Mouse (Mus musculus) heart, adult 2 months (tissue): ENCODE results near the gene Cacybp. TPM values are rescaled to one million over a fixed set of nuclear protein-coding genes. Genes with fewer than 3 reads are reported as not detected.

Experiments
- DNase-seq, 2 experiments: peaks; one replicate each; pipeline ENCODE4 v3.0.0; 2021
- H3K27ac ChIP-seq: fragments of 200-600 bp; 2 replicates; pipeline ENCODE4 v1.8.1; 2022
- H3K27me3 ChIP-seq: fragments of 200-500 bp; 2 replicates; pipeline ENCODE4 v1.6.1; 2012; ENCODE audit warnings: mild to moderate bottlenecking, low read length, inconsistent platforms, mixed read lengths; ENCODE audit not compliant: control insufficient read depth, insufficient read depth
- H3K36me3 ChIP-seq: fragments of 200-500 bp; 2 replicates; pipeline ENCODE4 v1.6.1; 2012; ENCODE audit warnings: low read length, inconsistent platforms; ENCODE audit not compliant: control insufficient read depth, insufficient read depth
- H3K4me1 ChIP-seq: fragments of 200-500 bp; 2 replicates; pipeline ENCODE4 v1.6.1; 2011; ENCODE audit warnings: low read length; ENCODE audit not compliant: control insufficient read depth, insufficient read depth
- H3K4me3 ChIP-seq: fragments of 200-600 bp; 2 replicates; pipeline ENCODE4 v1.8.1; 2022
- H3K79me2 ChIP-seq: fragments of 200-500 bp; replicated peaks from 2 replicates; pipeline ENCODE4 v1.6.1; 2012; ENCODE audit warnings: mild to moderate bottlenecking, inconsistent platforms, low read length, moderate library complexity, mixed read lengths; ENCODE audit not compliant: control insufficient read depth, insufficient read depth
- H3K9ac ChIP-seq: fragments of 200-500 bp; 2 replicates; pipeline ENCODE4 v1.6.1; 2012; ENCODE audit warnings: low read depth, mild to moderate bottlenecking, control low read depth, inconsistent platforms, low read length, mixed read lengths
- CTCF ChIP-seq: fragments of 200-600 bp; IDR thresholded peaks from 2 replicates; pipeline ENCODE4 v1.8.1; 2022; ENCODE audit warnings: antibody characterized with exemption, mild to moderate bottlenecking, moderate library complexity
- EP300 ChIP-seq: fragments of 200-500 bp; IDR thresholded peaks from 2 replicates; pipeline ENCODE4 v1.6.1; 2011; ENCODE audit warnings: low read depth, low read length, control low read depth; ENCODE audit not compliant: insufficient read depth
- POLR2A ChIP-seq: fragments of 200-500 bp; IDR thresholded peaks from 2 replicates; pipeline ENCODE4 v1.6.1; 2011; ENCODE audit warnings: mild to moderate bottlenecking, low read depth, low read length, control low read depth; ENCODE audit not compliant: insufficient read depth
- WGBS: fragments of 180-500 bp; shearing (Covaris S2); methylation state at CpG from one replicate; pipeline ENCODE4 v1.1.7; 2018; 5-methylcytosine and 5-hydroxymethylcytosine counted together
- intact Hi-C: fragments of 180-260 bp; cut with DNase I; formaldehyde crosslinking; loops from one replicate; pipeline ENCODE4 v1.15.1; 2025
- polyA plus RNA-seq: library from polyadenylated mRNA; depleted of rRNA; stranded (reverse); fragments of >200 nt; gene quantifications from 2 replicates; pipeline ENCODE4 v1.2.3, GENCODE M21; 2012
- total RNA-seq, 2 experiments: library from RNA; stranded (reverse); gene quantifications; 2 replicates each; pipeline ENCODE4 v1.2.3; 2021

Gene Cacybp
- total and polyA plus RNA-seq, 3 experiments, result 6.5 to 74.2 (median 70.5) TPM

GRCm38 (mm10) chr1:160253108-160253507, 40.4 kb upstream of the Cacybp start:
- Histone ChIP-seq H3K4me3 (no peak overlapping the region), H3K9ac (no peak overlapping the region), H3K36me3 (no peaks in the 10 kb centered on the region), H3K27ac (no peak overlapping the region), H3K27me3 (no peaks in the 10 kb centered on the region), H3K79me2 (no peaks in the 10 kb centered on the region; the same call in 1 of the 2 replicates), H3K4me1 (peaks cover 3% of the 10 kb centered on the region)
- no peak for DNase-seq
- 88% methylated on average over 2 of the region's 2 CpGs for WGBS
- TF ChIP-seq EP300 (no peak), CTCF (peak; percentile 35)
- intact Hi-C loops, result no loop called here

GRCm38 (mm10) chr1:160251388-160252007, 38.8 kb upstream of the Cacybp start:
- WGBS, result 64% methylated on average over 5 of the region's 5 CpGs
- intact Hi-C loops, result no loop called here
- no peak for DNase-seq
- H3K27ac ChIP-seq, result no peak overlapping the region
- TF ChIP-seq EP300 (no peak), POLR2A (no peak), CTCF (no peak)
- no peak overlapping the region for H3K4me3 ChIP-seq
- peaks cover 2% of the 10 kb centered on the region for H3K36me3 ChIP-seq
- H3K27me3 ChIP-seq, result no peaks in the 10 kb centered on the region
- no peak overlapping the region for H3K9ac ChIP-seq
- H3K4me1 ChIP-seq, result peaks cover 4% of the 10 kb centered on the region
- H3K79me2 ChIP-seq, result no peaks in the 10 kb centered on the region; the same call in 1 of the 2 replicates

DNA sequence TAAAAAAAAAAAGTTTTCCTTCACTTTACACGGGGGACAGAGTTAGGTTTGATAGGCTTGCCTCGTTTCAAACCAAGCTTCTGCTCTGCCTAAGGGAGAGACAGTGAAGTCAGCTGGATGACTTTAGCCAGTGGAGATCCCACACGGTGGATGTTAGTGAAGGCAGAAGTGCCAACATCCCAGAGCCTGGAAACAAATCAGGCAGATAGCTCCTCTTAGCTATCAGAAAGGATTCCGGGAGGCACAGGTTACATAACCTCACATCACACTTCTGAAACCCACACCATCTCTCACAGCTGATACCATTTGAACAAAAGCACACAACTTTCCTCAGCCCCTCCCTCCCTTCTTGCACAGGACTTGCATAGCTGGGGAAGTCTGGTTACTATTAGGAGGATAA, 38.1 kb upstream of the Cacybp start:
- H3K27me3 ChIP-seq, result no peaks in the 10 kb centered on the region
- H3K36me3 ChIP-seq, result peaks cover 3% of the 10 kb centered on the region
- no peaks in the 10 kb centered on the region; the same call in 1 of the 2 replicates for H3K79me2 ChIP-seq
- no peak overlapping the region for H3K4me3 ChIP-seq
- no peak overlapping the region for H3K9ac ChIP-seq
- no peak for DNase-seq
- peaks cover 4% of the 10 kb centered on the region for H3K4me1 ChIP-seq
- TF ChIP-seq POLR2A (no peak), CTCF (no peak), EP300 (no peak)
- WGBS, result 17% methylated on average over 4 of the region's 4 CpGs
- H3K27ac ChIP-seq, result no peak overlapping the region
- intact Hi-C loops, result no loop called here

- Histone ChIP-seq H3K27ac (no peak overlapping the region), H3K27me3 (no peaks in the 10 kb centered on the region), H3K4me1 (peaks cover 4% of the 10 kb centered on the region), H3K79me2 (no peaks in the 10 kb centered on the region; the same call in 1 of the 2 replicates), H3K9ac (no peak overlapping the region), H3K36me3 (peaks cover 3% of the 10 kb centered on the region), H3K4me3 (no peak overlapping the region)
- TF ChIP-seq EP300 (no peak), POLR2A (no peak), CTCF (no peak)
- WGBS, result 63% methylated on average over 3 of the region's 3 CpGs
- DNase-seq, result no peak
- intact Hi-C loops, result no loop called here
Measured at GRCm38 (mm10) chr1:160249786-160250185, 37.1 kb upstream of the Cacybp start.

DNA sequence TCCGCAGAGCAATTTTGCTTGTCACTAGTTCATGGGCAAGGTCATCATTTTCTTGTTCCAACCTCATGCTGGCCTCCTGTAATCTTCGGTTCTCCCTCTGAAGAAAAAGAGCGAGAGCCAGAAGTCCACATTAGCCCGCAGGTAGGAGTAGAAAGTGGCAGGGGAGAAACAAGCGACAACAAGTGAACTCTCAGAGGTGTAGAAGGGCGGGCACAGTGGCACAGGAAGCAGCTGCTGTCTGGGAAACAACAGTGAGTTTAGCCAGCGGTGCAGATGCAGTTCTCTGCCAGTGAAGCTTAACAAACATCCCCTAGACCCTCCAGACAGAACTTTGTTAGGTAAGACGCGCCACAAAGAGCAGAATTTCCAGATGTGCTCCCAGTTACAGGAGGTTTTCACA, 34.8 kb upstream of the Cacybp start:
- Histone ChIP-seq H3K36me3 (peaks cover 3% of the 10 kb centered on the region), H3K79me2 (no peaks in the 10 kb centered on the region; the same call in 1 of the 2 replicates), H3K9ac (no peak overlapping the region), H3K4me3 (no peak overlapping the region), H3K27ac (no peak overlapping the region), H3K4me1 (peaks cover 4% of the 10 kb centered on the region), H3K27me3 (no peaks in the 10 kb centered on the region)
- WGBS, result 83% methylated on average over 9 of the region's 9 CpGs
- peak in 1 of 2 experiments; percentile 40 for DNase-seq
- no peak for TF ChIP-seq CTCF
- no peak for TF ChIP-seq EP300
- no peak for TF ChIP-seq POLR2A
- intact Hi-C loops, result no loop called here

DNA sequence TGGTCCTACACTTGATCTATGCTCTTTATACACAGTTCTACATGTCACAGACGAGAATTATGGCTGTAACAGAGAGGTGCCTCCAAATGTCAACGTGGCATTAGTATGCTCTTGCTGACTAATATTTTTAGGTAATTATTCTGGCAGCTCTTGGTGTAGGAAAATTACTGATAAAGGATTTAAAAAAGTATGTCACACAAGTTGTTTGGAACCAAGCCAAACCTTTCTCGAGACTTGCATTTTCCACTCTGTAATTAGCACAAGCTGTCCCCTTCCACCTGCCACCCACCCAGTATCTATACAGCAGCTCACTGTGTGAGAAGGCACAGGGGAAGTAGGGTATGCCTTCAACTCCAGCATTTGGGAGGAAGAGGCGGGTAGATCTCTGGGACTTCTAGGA, 34.2 kb upstream of the Cacybp start:
- Histone ChIP-seq H3K79me2 (no peaks in the 10 kb centered on the region; the same call in 1 of the 2 replicates), H3K36me3 (peaks cover 3% of the 10 kb centered on the region), H3K27ac (no peak overlapping the region), H3K4me3 (no peak overlapping the region), H3K27me3 (no peaks in the 10 kb centered on the region), H3K4me1 (peaks cover 4% of the 10 kb centered on the region), H3K9ac (no peak overlapping the region)
- 43% methylated on average over 4 of the region's 4 CpGs for WGBS
- DNase-seq, result no peak
- intact Hi-C loops, result no loop called here
- TF ChIP-seq EP300 (no peak), POLR2A (no peak), CTCF (no peak)
